Mouse (Mus musculus) midbrain, embryonic 14.5 days (tissue): ENCODE measurements at regions not wholly inside any gene's neighbourhood (a gene's known extent, or its start where the extent isn't known, plus 50 kb on each side); places are given as distances from the start of the nearest gene placed in this dataset.

Experiments used
- ATAC-seq: fragments of 200-750 bp; cut with Nextera tagmentation; 2 replicates; pipeline ENCODE4 v1.8.0; 2017; ENCODE audit warnings: moderate number of reproducible peaks, moderate library complexity; ENCODE audit not compliant: low FRiP score, low TSS enrichment
- DNase-seq: peaks from one replicate; pipeline ENCODE4 v3.0.0-alpha.2; 2015
- H3K27ac ChIP-seq: fragments of 300-500 bp; sonication (generic); replicated peaks from 2 replicates; pipeline ENCODE4 v1.5.1; 2014; ENCODE audit warnings: mild to moderate bottlenecking, low read depth, low read length, moderate library complexity
- H3K27me3 ChIP-seq: fragments of 300-500 bp; sonication (generic); 2 replicates; pipeline ENCODE4 v1.6.1; 2014; ENCODE audit warnings: low read length, control low read depth, mixed read lengths; ENCODE audit not compliant: control insufficient read depth, insufficient read depth
- H3K36me3 ChIP-seq: fragments of 300-500 bp; sonication (generic); 2 replicates; pipeline ENCODE4 v1.6.1; 2014; ENCODE audit warnings: low read length, control low read depth; ENCODE audit not compliant: control insufficient read depth, insufficient read depth
- H3K4me1 ChIP-seq: fragments of 300-500 bp; sonication (generic); 2 replicates; pipeline ENCODE4 v1.6.1; 2014; ENCODE audit warnings: mild to moderate bottlenecking, antibody characterized with exemption, low read length, control low read depth; ENCODE audit not compliant: control insufficient read depth, insufficient read depth
- H3K4me2 ChIP-seq: fragments of 300-500 bp; sonication (generic); 2 replicates; pipeline ENCODE4 v1.6.1; 2014; ENCODE audit warnings: mild to moderate bottlenecking, low read length, moderate library complexity
- H3K4me3 ChIP-seq: fragments of 300-500 bp; sonication (generic); replicated peaks from 2 replicates; pipeline ENCODE4 v1.5.1; 2014; ENCODE audit warnings: low read depth, low read length
- H3K9ac ChIP-seq: fragments of 300-500 bp; sonication (generic); replicated peaks from 2 replicates; pipeline ENCODE4 v1.6.1; 2014; ENCODE audit warnings: mild to moderate bottlenecking, low read length, moderate library complexity
- H3K9me3 ChIP-seq: fragments of 300-500 bp; sonication (generic); 2 replicates; pipeline ENCODE4 v1.6.1; 2016; ENCODE audit warnings: low read length, control low read depth, mixed read lengths; ENCODE audit not compliant: control insufficient read depth
- WGBS: fragments of 180-500 bp; shearing (Covaris S2); extraction: QIAGEN DNeasy Blood & Tissue Kit; methylation state at CpG from one replicate; pipeline ENCODE4 v1.1.7; 2014; 5-methylcytosine and 5-hydroxymethylcytosine counted together

- Histone ChIP-seq H3K9me3 (no peaks in the 10 kb centered on the region), H3K4me2 (no peak overlapping the region), H3K9ac (no peak overlapping the region), H3K36me3 (no peaks in the 10 kb centered on the region), H3K4me3 (no peak overlapping the region), H3K4me1 (no peaks in the 10 kb centered on the region), H3K27ac (no peak overlapping the region), H3K27me3 (no peaks in the 10 kb centered on the region)
- no peak for ATAC-seq
- DNase-seq, result no peak
These were observed 171.7 kb upstream of the Brinp3 start for GRCm38 (mm10) chr1:146322862-146323261.

- no peak for ATAC-seq
- no peaks in the 10 kb centered on the region for H3K4me1 ChIP-seq
- DNase-seq, result no peak
- H3K27me3 ChIP-seq, result no peaks in the 10 kb centered on the region
- no peaks in the 10 kb centered on the region for H3K9me3 ChIP-seq
- no peak overlapping the region for H3K9ac ChIP-seq
- no peak overlapping the region for H3K4me2 ChIP-seq
- 91% methylated on average over 2 of the region's 2 CpGs for WGBS
- H3K4me3 ChIP-seq, result no peak overlapping the region
- H3K36me3 ChIP-seq, result no peaks in the 10 kb centered on the region
- no peak overlapping the region for H3K27ac ChIP-seq
These were observed 157.5 kb upstream of the Brinp3 start for GRCm38 (mm10) chr1:146337049-146337448.

- 92% methylated on average over 1 of the region's 1 CpGs for WGBS
These were observed 137.6 kb upstream of the Brinp3 start for GRCm38 (mm10) chr1:146356964-146357363.

GRCm38 (mm10) chr1:146358301-146358700 is 136.3 kb upstream of the Brinp3 start:
- H3K4me3 ChIP-seq, result no peak overlapping the region
- no peaks in the 10 kb centered on the region for H3K9me3 ChIP-seq
- no peak overlapping the region for H3K9ac ChIP-seq
- H3K27me3 ChIP-seq, result no peaks in the 10 kb centered on the region
- DNase-seq, result no peak
- H3K36me3 ChIP-seq, result no peaks in the 10 kb centered on the region
- no peak for ATAC-seq
- H3K4me1 ChIP-seq, result no peaks in the 10 kb centered on the region
- H3K4me2 ChIP-seq, result no peak overlapping the region
- no peak overlapping the region for H3K27ac ChIP-seq

More at GRCm38 (mm10) chr1:146356964-146357363, 137.6 kb upstream of the Brinp3 start:
- H3K4me1 ChIP-seq, result no peaks in the 10 kb centered on the region
- H3K9me3 ChIP-seq, result no peaks in the 10 kb centered on the region
- no peak overlapping the region for H3K27ac ChIP-seq
- ATAC-seq (no peak), DNase-seq (no peak)
- H3K4me2 ChIP-seq, result no peak overlapping the region
- no peak overlapping the region for H3K9ac ChIP-seq
- no peaks in the 10 kb centered on the region for H3K36me3 ChIP-seq
- no peaks in the 10 kb centered on the region for H3K27me3 ChIP-seq
- no peak overlapping the region for H3K4me3 ChIP-seq

- H3K27me3 ChIP-seq, result no peaks in the 10 kb centered on the region
- DNase-seq, result no peak
These were observed 134.9 kb upstream of the Brinp3 start for GRCm38 (mm10) chr1:146359632-146360031.

GRCm38 (mm10) chr1:146360124-146360523 is 134.4 kb upstream of the Brinp3 start:
- ATAC-seq, result no peak
- DNase-seq, result no peak
- no peaks in the 10 kb centered on the region for H3K4me1 ChIP-seq

More at GRCm38 (mm10) chr1:146359632-146360031, 134.9 kb upstream of the Brinp3 start:
- Histone ChIP-seq H3K9ac (no peak overlapping the region), H3K27ac (no peak overlapping the region), H3K36me3 (no peaks in the 10 kb centered on the region), H3K4me2 (no peak overlapping the region), H3K9me3 (no peaks in the 10 kb centered on the region), H3K4me1 (no peaks in the 10 kb centered on the region), H3K4me3 (no peak overlapping the region)
- 58% methylated on average over 3 of the region's 3 CpGs for WGBS
- no peak for ATAC-seq

GRCm38 (mm10) chr1:146363777-146364176 is 130.8 kb upstream of the Brinp3 start:
- no peak for ATAC-seq

More at GRCm38 (mm10) chr1:146360124-146360523, 134.4 kb upstream of the Brinp3 start:
- Histone ChIP-seq H3K4me2 (no peak overlapping the region), H3K27me3 (no peaks in the 10 kb centered on the region), H3K27ac (no peak overlapping the region), H3K4me3 (no peak overlapping the region), H3K9ac (no peak overlapping the region), H3K36me3 (no peaks in the 10 kb centered on the region), H3K9me3 (no peaks in the 10 kb centered on the region)

More at GRCm38 (mm10) chr1:146363777-146364176, 130.8 kb upstream of the Brinp3 start:
- Histone ChIP-seq H3K4me1 (no peaks in the 10 kb centered on the region), H3K27me3 (no peaks in the 10 kb centered on the region), H3K36me3 (no peaks in the 10 kb centered on the region), H3K27ac (no peak overlapping the region), H3K9ac (no peak overlapping the region), H3K4me2 (no peak overlapping the region), H3K4me3 (no peak overlapping the region), H3K9me3 (no peaks in the 10 kb centered on the region)
- WGBS, result 97% methylated on average over 2 of the region's 2 CpGs
- no peak for DNase-seq
